Comparison of ENCODE assay signal across 8 mouse cellular contexts in the genomic region with DNA sequence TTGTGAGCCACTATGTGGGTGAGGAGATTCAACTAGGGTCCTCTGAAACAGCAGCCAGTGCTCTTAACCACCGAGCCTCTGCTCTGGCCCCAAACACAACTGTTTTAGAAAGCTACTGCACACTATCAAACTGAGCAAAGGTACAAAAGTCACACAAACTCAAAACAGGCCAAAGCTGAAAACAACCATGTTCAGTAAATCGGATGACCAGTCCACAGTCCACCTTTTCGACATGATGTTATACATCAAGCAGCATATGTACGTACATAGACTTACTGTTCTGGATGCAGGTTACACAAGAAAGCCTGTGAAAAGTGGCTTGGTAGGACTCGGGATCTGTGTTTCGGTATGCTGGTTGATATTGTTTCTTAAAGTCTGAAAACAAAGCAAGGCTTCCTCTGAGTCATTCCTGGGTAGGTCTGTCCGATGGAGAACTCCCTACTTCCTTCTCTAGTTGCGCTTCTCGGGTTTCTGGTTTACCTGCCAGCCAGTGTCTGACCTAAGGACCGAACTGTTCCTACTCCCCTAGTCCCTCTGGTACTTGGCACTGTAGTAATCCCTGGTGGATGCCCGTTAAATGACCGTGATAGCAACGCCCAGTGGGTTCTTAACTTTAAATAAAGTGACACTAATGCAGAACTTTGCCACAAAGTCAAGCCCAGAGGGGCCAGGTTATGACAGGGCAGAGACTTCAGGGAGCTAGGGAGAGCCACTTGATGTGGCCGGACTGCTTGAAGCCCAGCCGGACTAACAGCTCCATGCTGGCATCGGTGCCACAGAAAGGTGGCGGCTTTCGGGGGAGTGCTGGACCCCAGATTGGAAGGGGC. TPM values are rescaled to one million over a fixed set of nuclear protein-coding genes. Genes with fewer than 3 reads are reported as not detected.
DNase-seq lines count a peak whose midpoint lies in the region; ATAC-seq and TF ChIP-seq lines count a peak whose summit lies in the region.

No protein-coding gene starts in this region.

- intact Hi-C loops in left cerebral cortex, postnatal 25 days (cut with DNase I), result no loop called here

- no peak overlapping the region for H3K27ac ChIP-seq in heart, embryonic 12.5 days (ENCODE audit: poor library complexity, severe bottlenecking)
- H3K27ac ChIP-seq in ES-E14 (ENCODE audit: insufficient read depth, low read depth, low read length, poor library complexity, severe bottlenecking), result no peak overlapping the region
- no peak overlapping the region for H3K27ac ChIP-seq in forebrain, postnatal 0 days (ENCODE audit: low read depth, low read length)
- no peak overlapping the region; the same call in 1 of the 2 replicates for H3K27ac ChIP-seq in liver, embryonic 14.5 days

- H3K9me3 ChIP-seq in heart, embryonic 12.5 days (replicated peaks), result no peaks in the 10 kb centered on the region
- no peaks in the 10 kb centered on the region for H3K9me3 ChIP-seq in ES-E14 (ENCODE audit: control insufficient read depth, insufficient read depth, low read depth, low read length)
- H3K9me3 ChIP-seq in forebrain, postnatal 0 days (ENCODE audit: low read length), result no peaks in the 10 kb centered on the region
- H3K9me3 ChIP-seq in liver, embryonic 14.5 days (ENCODE audit: control insufficient read depth, low read length), result no peaks in the 10 kb centered on the region

- H3K27me3 ChIP-seq in heart, embryonic 12.5 days (replicated peaks), result no peaks in the 10 kb centered on the region
- no peaks in the 10 kb centered on the region for H3K27me3 ChIP-seq in forebrain, postnatal 0 days (ENCODE audit: insufficient read depth, low read length)
- H3K27me3 ChIP-seq in liver, embryonic 14.5 days (ENCODE audit: control insufficient read depth, insufficient read depth, low read length), result no peaks in the 10 kb centered on the region

- no peak for TF ChIP-seq EP300 in liver, embryonic 14.5 days (IDR thresholded peaks at IDR 0.05; ENCODE audit: low read depth)

- peak overlapping the region; percentile 74 for H3K4me2 ChIP-seq in heart, embryonic 12.5 days
- peak overlapping the region; percentile 93 for H3K4me2 ChIP-seq in forebrain, postnatal 0 days (ENCODE audit: low read depth)
- peak overlapping the region; percentile 85 for H3K4me2 ChIP-seq in liver, embryonic 14.5 days (ENCODE audit: low read depth)

- no peak for DNase-seq in heart, adult 11 months
- DNase-seq in ES-E14 (ENCODE audit: low read depth, low spot score), result no peak
- DNase-seq in forebrain, postnatal 0 days, result peak; percentile 10
- no peak for DNase-seq in liver, embryonic 14.5 days (ENCODE audit: low read depth in 3 of 3, low spot score in 3 of 3)
- peak; percentile 19 for DNase-seq in yolk sac, embryonic 10.5 days (ENCODE audit: low spot score)
- no peak for DNase-seq in left cerebral cortex, postnatal 25 days (ENCODE audit: low spot score in 2 of 2)
- DNase-seq in kidney, postnatal 10 days, result no peak

- peak overlapping the region; percentile 80 for H3K4me3 ChIP-seq in heart, embryonic 12.5 days
- peak overlapping the region; percentile 71 to 93 for H3K4me3 ChIP-seq in ES-E14 (ENCODE audit: insufficient read depth in 1 of 2, low read depth in 1 of 2, low read length in 2 of 2, poor library complexity in 1 of 2, severe bottlenecking in 1 of 2)
- H3K4me3 ChIP-seq in forebrain, postnatal 0 days (ENCODE audit: low read depth, low read length), result peak overlapping the region; percentile 50
- H3K4me3 ChIP-seq in liver, embryonic 14.5 days (ENCODE audit: insufficient read depth in 1 of 2, low read depth in 2 of 2, low read length in 2 of 2), result peak overlapping the region; percentile 63 to 85

- TF ChIP-seq CTCF in forebrain, postnatal 0 days (IDR thresholded peaks at IDR 0.05; ENCODE audit: low read depth), result no peak
- TF ChIP-seq CTCF in liver, embryonic 14.5 days (IDR thresholded peaks at IDR 0.05; ENCODE audit: low read depth), result no peak

- peak; percentile 52; the same call in 1 of the 2 replicates for ATAC-seq in heart, embryonic 12.5 days (ENCODE audit: insufficient number of reproducible peaks, low FRiP score)
- peak; percentile 50 for ATAC-seq in forebrain, postnatal 0 days
- peak; percentile 44 for ATAC-seq in liver, embryonic 14.5 days (ENCODE audit: insufficient read depth)

- peaks cover under 1% of the 10 kb centered on the region; the same call in 1 of the 2 replicates for H3K36me3 ChIP-seq in heart, embryonic 12.5 days
- H3K36me3 ChIP-seq in ES-E14 (ENCODE audit: control insufficient read depth, insufficient read depth, low read length, poor library complexity, severe bottlenecking), result no peaks in the 10 kb centered on the region
- no peaks in the 10 kb centered on the region for H3K36me3 ChIP-seq in forebrain, postnatal 0 days (ENCODE audit: insufficient read depth)
- H3K36me3 ChIP-seq in liver, embryonic 14.5 days (replicated peaks; ENCODE audit: control insufficient read depth, insufficient read depth, low read depth), result no peaks in the 10 kb centered on the region

- 24% methylated on average over 18 of the region's 18 CpGs for WGBS in heart, embryonic 12.5 days
- WGBS in forebrain, postnatal 0 days, result 25% methylated on average over 18 of the region's 18 CpGs
- WGBS in liver, embryonic 14.5 days (ENCODE audit: insufficient replicate concordance), result 18% methylated on average over 18 of the region's 18 CpGs

- peak overlapping the region; percentile 86 for H3K9ac ChIP-seq in heart, embryonic 12.5 days
- H3K9ac ChIP-seq in ES-E14 (ENCODE audit: insufficient read depth, low read depth, low read length, poor library complexity, severe bottlenecking), result peak overlapping the region; percentile 42
- H3K9ac ChIP-seq in forebrain, postnatal 0 days, result peak overlapping the region; percentile 53
- peak overlapping the region; percentile 74 for H3K9ac ChIP-seq in liver, embryonic 14.5 days (replicated peaks)

- in situ Hi-C loops in ES-E14 (cut with MboI; ENCODE audit: low sequenced_read_pairs in 2 of 2, unreplicated experiment in 2 of 2), result no loop called here

- H3K4me1 ChIP-seq in heart, embryonic 12.5 days (replicated peaks), result peaks cover 19% of the 10 kb centered on the region
- H3K4me1 ChIP-seq in ES-E14 (ENCODE audit: control insufficient read depth in 2 of 2, insufficient read depth in 2 of 2, low read length in 2 of 2, poor library complexity in 1 of 2), result peaks cover 2 to 4% of the 10 kb centered on the region in 2 experiments; a peak in 2 of 4 replicates
- H3K4me1 ChIP-seq in forebrain, postnatal 0 days (ENCODE audit: insufficient read depth), result peaks cover 9% of the 10 kb centered on the region
- H3K4me1 ChIP-seq in liver, embryonic 14.5 days (replicated peaks; ENCODE audit: control insufficient read depth in 2 of 2, insufficient read depth in 2 of 2, low read length in 1 of 2), result peaks cover 8 to 21% of the 10 kb centered on the region in 2 experiments; a peak in 3 of 4 replicates

TF ChIP-seq in ES-E14, 5 proteins besides CTCF, POLR2A, EP300 and RAD21:
- TF ChIP-seq MAFK (IDR thresholded peaks at IDR 0.05; ENCODE audit: insufficient read depth, low read depth, low read length), result no peak
- TF ChIP-seq ZNF384 (IDR thresholded peaks at IDR 0.05; ENCODE audit: low read depth, low read length), result no peak
- no peak for TF ChIP-seq HCFC1 (IDR thresholded peaks at IDR 0.05; ENCODE audit: borderline replicate concordance, insufficient read depth, low read length)
- no peak for TF ChIP-seq CHD2 (IDR thresholded peaks at IDR 0.05; ENCODE audit: low read depth, low read length)
- no peak for TF ChIP-seq ZC3H11A (IDR thresholded peaks at IDR 0.05; ENCODE audit: borderline replicate concordance, low read depth, low read length)

RNA-seq across cellular contexts. Expression of a gene that starts 0.8 kb away (rescaled TPM):
- polyA plus RNA-seq in heart, embryonic 12.5 days (2016; fragmentation: Nextera tagmentation; extraction: Ambion mirVana), result 97.4 and 101 TPM in 2 replicates
- 168 and 204 TPM in 2 replicates for total RNA-seq in ES-E14 (2012; rRNA removed)
- 31.0 and 37.6 TPM in 2 replicates for total RNA-seq in forebrain, postnatal 0 days (2014; rRNA removed)
- 40.1 and 45.7 TPM in 2 replicates for polyA plus RNA-seq in forebrain, postnatal 0 days (2015; fragmentation: Nextera tagmentation; extraction: Ambion mirVana)
- 25.4 and 28.8 TPM in 2 replicates for polyA plus RNA-seq in liver, embryonic 14.5 days (2012; rRNA removed)
- polyA plus RNA-seq in liver, embryonic 14.5 days (2014; fragmentation: Nextera tagmentation; extraction: Ambion mirVana), result 53.8 and 54.6 TPM in 2 replicates
- total RNA-seq in left cerebral cortex, postnatal 25 days (2021), result 10 to 100 TPM; 65.3 to 68.5 TPM

RNA-seq across cellular contexts. Expression of a gene that starts 0.9 kb away (rescaled TPM):
- 11.8 and 11.9 TPM in 2 replicates for polyA plus RNA-seq in heart, embryonic 12.5 days (2016; fragmentation: Nextera tagmentation; extraction: Ambion mirVana)
- 6.1 and 7.2 TPM in 2 replicates for total RNA-seq in ES-E14 (2012; rRNA removed)
- 1.7 and 2.0 TPM in 2 replicates for total RNA-seq in forebrain, postnatal 0 days (2014; rRNA removed)
- polyA plus RNA-seq in forebrain, postnatal 0 days (2015; fragmentation: Nextera tagmentation; extraction: Ambion mirVana), result 1.5 and 2.1 TPM in 2 replicates
- polyA plus RNA-seq in liver, embryonic 14.5 days (2012; rRNA removed), result 3.2 TPM in 2 replicates
- 4.8 and 4.9 TPM in 2 replicates for polyA plus RNA-seq in liver, embryonic 14.5 days (2014; fragmentation: Nextera tagmentation; extraction: Ambion mirVana)
- 1 to 10 TPM; 1.2 to 1.7 TPM for total RNA-seq in left cerebral cortex, postnatal 25 days (2021)

RNA-seq across cellular contexts. Expression of a gene that starts 11.7 kb away (rescaled TPM):
- polyA plus RNA-seq in heart, embryonic 12.5 days (2016; fragmentation: Nextera tagmentation; extraction: Ambion mirVana), result 62.2 and 67.6 TPM in 2 replicates
- 40.6 and 47.1 TPM in 2 replicates for total RNA-seq in ES-E14 (2012; rRNA removed)
- 38.1 and 42.3 TPM in 2 replicates for total RNA-seq in forebrain, postnatal 0 days (2014; rRNA removed)
- polyA plus RNA-seq in forebrain, postnatal 0 days (2015; fragmentation: Nextera tagmentation; extraction: Ambion mirVana), result 32.0 and 40.8 TPM in 2 replicates
- 16.2 and 18.4 TPM in 2 replicates for polyA plus RNA-seq in liver, embryonic 14.5 days (2012; rRNA removed)
- 14.4 and 16.7 TPM in 2 replicates for polyA plus RNA-seq in liver, embryonic 14.5 days (2014; fragmentation: Nextera tagmentation; extraction: Ambion mirVana)
- total RNA-seq in left cerebral cortex, postnatal 25 days (2021), result 10 to 100 TPM; 35.0 to 42.5 TPM

RNA-seq across cellular contexts. Expression of a gene that starts 23.3 kb away (rescaled TPM):
- 61.5 and 64.4 TPM in 2 replicates for polyA plus RNA-seq in heart, embryonic 12.5 days (2016; fragmentation: Nextera tagmentation; extraction: Ambion mirVana)
- 36.3 and 42.9 TPM in 2 replicates for total RNA-seq in ES-E14 (2012; rRNA removed)
- total RNA-seq in forebrain, postnatal 0 days (2014; rRNA removed), result 48.5 and 61.6 TPM in 2 replicates
- polyA plus RNA-seq in forebrain, postnatal 0 days (2015; fragmentation: Nextera tagmentation; extraction: Ambion mirVana), result 63.5 and 63.6 TPM in 2 replicates
- polyA plus RNA-seq in liver, embryonic 14.5 days (2012; rRNA removed), result 36.5 and 38.6 TPM in 2 replicates
- polyA plus RNA-seq in liver, embryonic 14.5 days (2014; fragmentation: Nextera tagmentation; extraction: Ambion mirVana), result 48.0 and 50.4 TPM in 2 replicates
- 10 to 100 TPM; 17.0 to 17.9 TPM for total RNA-seq in left cerebral cortex, postnatal 25 days (2021)

Comparison
In these comparisons a context has a peak if more than half of its experiments do, and no peak if none do; other contexts are left out.
1. DNase-seq: peak in forebrain, postnatal 0 days (single experiment) and yolk sac, embryonic 10.5 days (single experiment); none in heart, adult 11 months (single experiment), ES-E14 (single experiment), liver, embryonic 14.5 days (0 of 3), left cerebral cortex, postnatal 25 days (0 of 2) and kidney, postnatal 10 days (single experiment).
2. Peak in every context shown above with its lines, with median percentiles within 50 percentile points of each other: ATAC-seq, H3K4me2 ChIP-seq, H3K4me3 ChIP-seq and H3K9ac ChIP-seq.